Mouse (Mus musculus) neural tube, embryonic 14.5 days (tissue): ENCODE measurements around the gene Tnfaip8l1. TPM values are rescaled to one million over a fixed set of nuclear protein-coding genes. Genes with fewer than 3 reads are reported as not detected.

Experiments
- ATAC-seq: fragments of 200-750 bp; cut with Nextera tagmentation; 2 replicates; pipeline ENCODE4 v1.8.0; 2017; ENCODE audit warnings: low read depth, mild to moderate bottlenecking, moderate TSS enrichment, moderate library complexity
- H3K27ac ChIP-seq: fragments of 300-500 bp; sonication (generic); 2 replicates; pipeline ENCODE4 v1.5.1; 2014; ENCODE audit warnings: low read depth, mild to moderate bottlenecking, control low read depth, low read length, moderate library complexity, mixed read lengths
- H3K27me3 ChIP-seq: fragments of 300-500 bp; sonication (generic); 2 replicates; pipeline ENCODE4 v1.6.1; 2014; ENCODE audit warnings: low read length; ENCODE audit not compliant: control insufficient read depth, insufficient read depth
- H3K36me3 ChIP-seq: fragments of 300-500 bp; sonication (generic); 2 replicates; pipeline ENCODE4 v1.6.1; 2014; ENCODE audit warnings: low read length, mixed read lengths; ENCODE audit not compliant: control insufficient read depth, insufficient read depth
- H3K4me1 ChIP-seq: fragments of 300-500 bp; sonication (generic); 2 replicates; pipeline ENCODE4 v1.6.1; 2014; ENCODE audit warnings: low read length; ENCODE audit not compliant: control insufficient read depth, insufficient read depth
- H3K4me2 ChIP-seq: fragments of 300-500 bp; sonication (generic); 2 replicates; pipeline ENCODE4 v1.6.1; 2014; ENCODE audit warnings: mild to moderate bottlenecking, low read depth, low read length, control low read depth
- H3K4me3 ChIP-seq: fragments of 300-500 bp; sonication (generic); 2 replicates; pipeline ENCODE4 v1.5.1; 2014; ENCODE audit warnings: low read depth, low read length, control low read depth, mixed read lengths
- H3K9ac ChIP-seq: fragments of 300-500 bp; sonication (generic); replicated peaks from 2 replicates; pipeline ENCODE4 v1.6.1; 2014; ENCODE audit warnings: low read depth, mild to moderate bottlenecking, control low read depth, low read length, mixed read lengths
- H3K9me3 ChIP-seq: fragments of 300-500 bp; sonication (generic); 2 replicates; pipeline ENCODE4 v1.6.1; 2016; ENCODE audit warnings: low read length; ENCODE audit not compliant: control insufficient read depth
- WGBS: fragments of 180-500 bp; shearing (Covaris S2); extraction: QIAGEN DNeasy Blood & Tissue Kit; methylation state at CpG from one replicate; pipeline ENCODE4 v1.1.7; 2014; 5-methylcytosine and 5-hydroxymethylcytosine counted together
- polyA plus RNA-seq: library from polyadenylated mRNA; unstranded; fragments of >200 nt; fragmentation: Nextera tagmentation; extraction: Ambion mirVana; gene quantifications from 2 replicates; pipeline ENCODE4 v1.2.1, GENCODE M21; 2014

Gene Tnfaip8l1
- polyA plus RNA-seq, 1 experiment from 2014 or later, result 9.2 TPM

DNA sequence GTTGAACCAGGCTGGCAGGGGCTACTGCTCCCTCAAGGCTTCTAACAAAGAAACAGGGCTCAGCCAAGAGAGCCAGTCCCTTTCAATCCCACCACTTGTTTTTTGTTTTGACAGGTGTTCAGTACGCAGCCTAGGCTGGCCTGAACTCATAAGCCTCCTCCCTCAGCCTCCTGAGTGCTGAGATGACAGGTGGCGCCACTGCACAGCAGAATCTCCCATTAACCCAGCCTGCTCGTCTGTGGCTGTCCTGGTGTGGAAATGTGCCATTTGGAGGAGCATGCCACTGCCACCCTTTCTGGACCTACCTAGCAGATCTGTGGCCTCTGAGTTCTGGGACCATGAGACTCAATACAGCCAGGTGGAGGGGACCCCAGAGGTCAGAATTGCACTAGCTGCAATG, 41.5 kb downstream of the Tnfaip8l1 start:
- peaks cover 77% of the 10 kb centered on the region for H3K36me3 ChIP-seq
- no peak for ATAC-seq
- WGBS, result 71% methylated on average over 3 of the region's 3 CpGs

DNA sequence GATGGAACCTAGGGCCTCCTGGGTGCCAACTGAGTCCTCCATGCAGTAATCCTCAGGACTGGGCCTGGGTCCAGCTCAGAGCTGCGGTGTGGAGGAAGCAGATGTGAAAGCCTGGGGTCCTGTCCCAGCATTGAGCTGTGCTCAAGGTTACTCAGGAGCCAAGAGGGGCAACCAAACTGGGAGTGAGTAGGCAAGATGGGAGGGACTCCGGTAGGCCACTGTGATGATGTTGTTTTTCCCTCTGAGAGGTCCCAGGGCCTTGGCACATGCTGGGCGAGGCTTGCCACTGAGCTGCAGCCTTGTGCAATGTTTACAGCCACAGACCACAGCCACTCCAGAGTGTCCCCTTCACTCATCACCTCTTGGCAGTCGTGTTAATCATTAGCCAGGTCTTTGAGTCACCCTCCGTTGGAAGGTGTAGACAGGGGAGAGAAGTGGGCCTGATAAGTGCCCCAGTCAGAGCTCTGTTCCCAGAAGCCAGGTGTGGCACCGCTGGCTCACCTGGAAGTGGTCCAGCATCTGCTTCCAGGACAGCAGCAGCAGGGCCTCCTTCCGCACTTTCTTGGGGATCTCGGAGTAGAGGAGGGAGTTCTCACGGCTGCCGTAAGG, 44.1 kb downstream of the Tnfaip8l1 start:
- H3K4me3 ChIP-seq, result no peak overlapping the region
- H3K27ac ChIP-seq, result no peak overlapping the region
- no peaks in the 10 kb centered on the region for H3K4me1 ChIP-seq
- no peaks in the 10 kb centered on the region for H3K27me3 ChIP-seq
- ATAC-seq, result no peak
- H3K4me2 ChIP-seq, result no peak overlapping the region
- no peak overlapping the region for H3K9ac ChIP-seq
- H3K9me3 ChIP-seq, result no peaks in the 10 kb centered on the region
- 89% methylated on average over 10 of the region's 10 CpGs for WGBS
- peaks cover 89% of the 10 kb centered on the region for H3K36me3 ChIP-seq

More for the DNA sequence above, 41.5 kb downstream of the Tnfaip8l1 start:
- Histone ChIP-seq H3K27ac (no peak overlapping the region), H3K9me3 (no peaks in the 10 kb centered on the region), H3K4me2 (no peak overlapping the region), H3K27me3 (no peaks in the 10 kb centered on the region), H3K4me1 (no peaks in the 10 kb centered on the region), H3K4me3 (no peak overlapping the region), H3K9ac (no peak overlapping the region)

DNA sequence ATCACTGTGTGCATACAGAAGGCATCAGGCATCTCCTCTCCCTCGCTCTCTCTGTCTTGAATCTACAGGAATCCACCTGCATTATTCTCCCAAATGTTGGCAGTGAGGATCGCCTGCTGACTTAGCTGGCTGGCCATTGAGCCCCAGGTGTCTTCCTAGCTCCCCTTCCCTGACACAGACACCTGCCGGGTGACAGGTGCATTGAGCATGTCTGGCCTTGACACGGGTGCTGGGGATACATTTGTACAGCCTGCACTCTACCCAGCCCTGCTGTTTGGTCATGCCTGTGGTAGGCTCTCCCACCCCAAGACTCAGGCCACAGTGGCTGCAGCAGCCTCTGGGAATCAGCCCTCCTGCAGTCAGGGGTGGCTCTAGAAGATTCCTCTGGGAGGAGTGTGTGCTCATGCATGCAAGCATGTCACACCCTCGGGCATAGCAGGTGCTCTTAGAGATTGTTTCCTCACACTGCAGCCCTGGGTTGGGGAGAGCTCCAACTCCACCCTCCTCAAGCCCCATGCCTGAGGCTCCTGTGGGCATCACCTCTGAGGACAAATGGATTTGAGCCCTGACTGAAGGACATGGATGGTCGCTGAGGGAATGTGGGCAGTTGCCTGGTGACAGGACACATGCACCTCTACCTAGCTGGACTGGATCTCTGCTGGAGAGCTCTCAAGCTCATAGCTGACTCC, 44.9 kb downstream of the Tnfaip8l1 start:
- H3K27me3 ChIP-seq, result no peaks in the 10 kb centered on the region
- H3K4me1 ChIP-seq, result no peaks in the 10 kb centered on the region
- no peak for ATAC-seq
- H3K4me2 ChIP-seq, result no peak overlapping the region
- H3K9ac ChIP-seq, result no peak overlapping the region
- H3K4me3 ChIP-seq, result no peak overlapping the region
- 87% methylated on average over 6 of the region's 6 CpGs for WGBS
- H3K9me3 ChIP-seq, result no peaks in the 10 kb centered on the region
- H3K27ac ChIP-seq, result no peak overlapping the region
- H3K36me3 ChIP-seq, result peaks cover 93% of the 10 kb centered on the region

DNA sequence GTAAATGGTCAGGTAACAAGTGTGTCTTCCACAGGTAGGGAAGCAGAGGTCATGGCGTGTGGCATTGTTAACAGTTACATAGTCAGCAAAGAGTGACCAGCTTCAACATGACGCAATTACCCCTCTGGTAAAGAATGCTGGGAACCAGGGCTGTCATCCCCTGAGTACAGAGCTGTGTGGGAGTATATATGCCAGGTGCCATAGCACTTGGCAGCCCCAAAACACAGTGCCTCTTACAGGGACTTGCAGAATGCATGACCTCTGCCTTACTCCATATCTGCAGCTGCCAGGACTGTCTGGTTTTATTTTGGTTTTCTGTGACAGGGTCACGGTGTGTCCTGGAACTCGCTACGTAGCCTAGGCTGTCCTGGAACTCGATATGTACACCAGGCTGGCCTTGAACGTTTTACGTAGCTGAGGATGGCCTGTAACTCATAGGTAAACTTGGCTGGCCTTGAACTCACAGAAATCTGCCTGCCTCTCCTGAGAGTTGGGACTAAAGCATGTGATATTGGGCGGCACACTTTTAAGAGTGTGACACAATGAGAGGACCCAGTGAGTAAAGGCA, 45.8 kb downstream of the Tnfaip8l1 start:
- H3K9ac ChIP-seq, result no peak overlapping the region
- ATAC-seq, result no peak
- H3K27ac ChIP-seq, result no peak overlapping the region
- 95% methylated on average over 9 of the region's 9 CpGs for WGBS
- no peak overlapping the region for H3K4me2 ChIP-seq
- H3K4me1 ChIP-seq, result no peaks in the 10 kb centered on the region
- H3K36me3 ChIP-seq, result peaks cover 84% of the 10 kb centered on the region
- H3K4me3 ChIP-seq, result no peak overlapping the region
- H3K9me3 ChIP-seq, result no peaks in the 10 kb centered on the region
- H3K27me3 ChIP-seq, result no peaks in the 10 kb centered on the region

DNA sequence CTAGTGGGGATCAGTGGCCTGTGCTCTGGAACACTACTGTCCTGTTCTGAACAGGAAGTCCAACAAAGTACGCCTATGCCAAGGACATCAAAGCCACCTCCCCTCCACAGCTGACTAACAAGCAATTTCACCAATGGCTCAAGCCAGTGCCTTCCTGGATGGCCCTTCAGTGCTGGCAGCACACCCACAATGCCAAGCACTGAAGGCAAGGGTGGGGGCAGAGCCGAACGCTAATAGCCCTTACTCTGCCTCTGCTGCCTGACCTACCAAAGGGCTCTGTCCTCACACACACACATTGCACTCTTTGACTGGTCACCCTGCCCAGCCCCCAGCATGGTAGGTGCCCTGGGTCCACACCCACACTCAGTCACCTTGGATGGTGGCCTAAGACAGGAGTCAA, 46.5 kb downstream of the Tnfaip8l1 start:
- Histone ChIP-seq H3K27ac (no peak overlapping the region), H3K9me3 (no peaks in the 10 kb centered on the region), H3K27me3 (no peaks in the 10 kb centered on the region), H3K4me2 (no peak overlapping the region), H3K9ac (no peak overlapping the region), H3K4me1 (no peaks in the 10 kb centered on the region), H3K36me3 (peaks cover 77% of the 10 kb centered on the region), H3K4me3 (no peak overlapping the region)
- no peak for ATAC-seq
- 94% methylated on average over 3 of the region's 3 CpGs for whole genome bisulfite sequencing

DNA sequence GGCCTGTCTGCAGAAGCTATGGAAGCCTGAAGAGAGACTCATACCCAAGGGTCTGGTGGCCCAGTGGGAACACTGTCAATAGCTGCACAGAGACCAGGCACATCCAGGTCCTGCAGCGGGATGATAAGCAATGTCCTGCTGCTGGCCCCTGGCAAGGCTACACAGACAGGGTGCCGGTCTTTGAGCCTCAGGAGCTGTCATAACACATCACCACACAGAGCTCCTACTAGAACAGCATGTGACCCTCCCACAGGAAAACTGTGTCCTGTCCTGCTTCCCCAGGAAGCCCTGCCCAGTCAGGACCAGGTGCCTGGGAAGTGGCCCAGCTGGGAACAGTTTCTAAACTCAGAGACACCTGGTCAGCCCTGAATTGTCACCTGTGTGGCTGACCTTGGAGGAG, 48.8 kb downstream of the Tnfaip8l1 start:
- ATAC-seq, result no peak
- H3K9me3 ChIP-seq, result no peaks in the 10 kb centered on the region
- no peaks in the 10 kb centered on the region for H3K27me3 ChIP-seq
- no peak overlapping the region for H3K4me3 ChIP-seq
- no peaks in the 10 kb centered on the region for H3K4me1 ChIP-seq
- peaks cover 55% of the 10 kb centered on the region for H3K36me3 ChIP-seq
- no peak overlapping the region for H3K4me2 ChIP-seq
- 100% methylated on average over 2 of the region's 2 CpGs for WGBS
- no peak overlapping the region for H3K27ac ChIP-seq
- H3K9ac ChIP-seq, result no peak overlapping the region

DNA sequence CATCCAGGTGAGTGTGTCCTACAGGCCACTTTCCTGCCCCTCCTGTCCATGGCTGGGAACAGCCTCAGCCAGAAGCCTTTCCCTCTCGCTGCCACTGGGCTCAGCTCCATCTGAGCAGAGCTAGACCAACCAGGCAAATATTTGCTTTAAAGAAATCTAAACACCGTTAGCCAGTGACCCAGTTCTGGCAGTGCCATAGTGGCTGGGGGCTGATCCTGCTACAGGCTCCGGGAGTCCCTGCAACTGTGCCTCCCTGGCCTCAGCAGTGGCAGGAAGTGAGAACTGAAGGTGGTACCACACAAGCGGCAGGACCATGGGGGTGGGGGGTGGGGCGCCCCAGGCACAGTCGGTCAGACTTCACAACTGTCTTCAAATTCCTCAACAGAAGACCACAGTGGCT, 50.4 kb downstream of the Tnfaip8l1 start:
- Histone ChIP-seq H3K27ac (no peak overlapping the region), H3K36me3 (peaks cover 40% of the 10 kb centered on the region)
- 76% methylated on average over 6 of the region's 6 CpGs for WGBS

DNA sequence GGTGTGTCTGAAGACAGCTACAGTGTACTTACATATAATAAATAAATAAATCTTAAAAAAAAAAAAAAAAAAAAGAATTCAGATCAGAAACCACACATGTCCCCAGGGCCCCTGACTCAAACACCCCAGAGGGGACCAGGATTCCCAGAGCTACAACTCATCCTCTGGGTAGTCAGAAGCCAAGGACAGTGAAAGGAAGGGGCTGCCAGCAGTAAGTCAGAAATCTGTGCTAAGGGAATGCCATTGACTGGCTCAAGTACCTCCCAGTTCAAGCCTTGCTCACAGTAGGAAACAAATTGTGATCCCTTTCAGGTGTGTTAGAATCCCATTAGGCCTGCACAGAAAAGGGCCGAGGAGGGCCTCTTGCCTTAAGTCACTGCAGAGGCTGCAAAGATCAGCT, 52.0 kb downstream of the Tnfaip8l1 start:
- H3K27me3 ChIP-seq, result no peaks in the 10 kb centered on the region
- H3K4me2 ChIP-seq, result no peak overlapping the region
- no peaks in the 10 kb centered on the region for H3K9me3 ChIP-seq
- H3K4me1 ChIP-seq, result peaks cover 19% of the 10 kb centered on the region
- H3K4me3 ChIP-seq, result no peak overlapping the region
- H3K36me3 ChIP-seq, result peaks cover 25% of the 10 kb centered on the region
- no peak overlapping the region for H3K9ac ChIP-seq
- ATAC-seq, result no peak
- H3K27ac ChIP-seq, result no peak overlapping the region
- 83% methylated on average over 1 of the region's 1 CpGs for WGBS

More for the DNA sequence above, 50.4 kb downstream of the Tnfaip8l1 start:
- no peak overlapping the region for H3K9ac ChIP-seq
- no peak for ATAC-seq
- H3K4me1 ChIP-seq, result peaks cover 15% of the 10 kb centered on the region
- H3K4me2 ChIP-seq, result no peak overlapping the region
- H3K27me3 ChIP-seq, result no peaks in the 10 kb centered on the region
- no peak overlapping the region for H3K4me3 ChIP-seq
- no peaks in the 10 kb centered on the region for H3K9me3 ChIP-seq

DNA sequence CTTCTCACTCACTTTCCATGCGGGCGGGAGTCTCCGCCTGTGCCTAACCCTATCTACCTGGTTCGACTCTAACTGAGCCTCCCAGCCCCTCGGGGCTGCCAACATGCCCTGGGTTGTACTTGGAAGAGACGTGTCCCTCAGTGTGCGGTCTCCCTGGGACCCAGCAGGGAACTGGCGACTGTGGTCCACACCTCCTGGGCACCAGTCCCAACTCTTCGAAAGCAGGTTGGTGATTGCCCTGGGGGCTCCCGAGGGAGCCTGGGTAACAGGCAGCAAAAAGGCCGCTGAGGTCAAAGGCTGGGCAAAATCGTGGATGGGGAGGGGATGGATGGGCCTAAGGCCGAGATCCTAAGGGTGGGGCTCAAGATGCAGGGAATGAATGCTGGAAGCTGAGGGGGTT, 55.4 kb downstream of the Tnfaip8l1 start:
- WGBS, result 70% methylated on average over 13 of the region's 13 CpGs
- Histone ChIP-seq H3K9me3 (no peaks in the 10 kb centered on the region), H3K27ac (peak overlapping the region; percentile 10; the same call in 1 of the 2 replicates), H3K36me3 (no peaks in the 10 kb centered on the region), H3K27me3 (no peaks in the 10 kb centered on the region), H3K4me2 (peak overlapping the region; percentile 54), H3K4me1 (peaks cover 19% of the 10 kb centered on the region), H3K4me3 (peak overlapping the region; percentile 74), H3K9ac (peak overlapping the region; percentile 82)
- ATAC-seq, result no peak
